Mouse (Mus musculus): Measurements from ENCODE around the gene Akap5. TPM values are rescaled to one million over a fixed set of nuclear protein-coding genes. Genes with fewer than 3 reads are reported as not detected.

Gene Akap5
- polyA plus RNA-seq, 1 experiment from 2014 or later, result 12.4 TPM

Other genes with a start within 250 kb of the Akap5 start
- gene Esr2, start 147.6 kb upstream of the Akap5 start, polyA plus RNA-seq (2015; fragmentation: Nextera tagmentation; extraction: Ambion mirVana), result 0.21 and 0.51 TPM in 2 replicates
- gene Tex21, start 78.1 kb upstream of the Akap5 start, polyA plus RNA-seq (2015; fragmentation: Nextera tagmentation; extraction: Ambion mirVana), result not detected in 2 replicates
- gene Mthfd1, start 69.6 kb upstream of the Akap5 start, polyA plus RNA-seq (2015; fragmentation: Nextera tagmentation; extraction: Ambion mirVana), result 33.1 and 34.1 TPM in 2 replicates
- 13.1 and 14.1 TPM in 2 replicates for gene Zbtb25, start 44.7 kb downstream of the Akap5 start, polyA plus RNA-seq (2015; fragmentation: Nextera tagmentation; extraction: Ambion mirVana)
- 3.7 and 3.9 TPM in 2 replicates for gene Zbtb1, start 45.4 kb downstream of the Akap5 start, polyA plus RNA-seq (2015; fragmentation: Nextera tagmentation; extraction: Ambion mirVana)
- gene Hspa2, start 79.3 kb downstream of the Akap5 start, polyA plus RNA-seq (2015; fragmentation: Nextera tagmentation; extraction: Ambion mirVana), result 7.3 and 8.7 TPM in 2 replicates
- gene Ppp1r36, start 92.6 kb downstream of the Akap5 start, polyA plus RNA-seq (2015; fragmentation: Nextera tagmentation; extraction: Ambion mirVana), result 1.6 TPM in 2 replicates
- 2.1 and 2.3 TPM in 2 replicates for gene Plekhg3, start 206.0 kb downstream of the Akap5 start, polyA plus RNA-seq (2015; fragmentation: Nextera tagmentation; extraction: Ambion mirVana)